Mouse (Mus musculus): ENCODE results near the gene Stx1b. TPM values are rescaled to one million over a fixed set of nuclear protein-coding genes. Genes with fewer than 3 reads are reported as not detected.
"Not testable (repeated sequence)": the region's sequence is repeated elsewhere in the genome, so short reads cannot be mapped to it uniquely, and the experiment has no call there.

Gene Stx1b
- total RNA-seq, 2 experiments from 2014 or later, result 11.8 to 12.2 TPM

- DNase-seq (ENCODE audit: low spot score in 2 of 2), result peak in 1 of 2 experiments; percentile 64
These were observed 46.7 kb downstream of the Stx1b start for GRCm38 (mm10) chr7:127777474-127778266.

GRCm38 (mm10) chr7:127776878-127777473 is 47.4 kb downstream of the Stx1b start:
- DNase-seq (ENCODE audit: low spot score in 2 of 2), result peak; percentile 86 to 95

- DNase-seq (ENCODE audit: low spot score in 2 of 2), result peak; percentile 65 to 72
These were observed 47.9 kb downstream of the Stx1b start, which contains the start of gene Setd1a for GRCm38 (mm10) chr7:127776426-127776825. TSS of gene Setd1a (plus strand) at chr7:127776670.

- not testable (repeated sequence) for DNase-seq (ENCODE audit: low spot score in 2 of 2)
These were observed 48.5 kb downstream of the Stx1b start for GRCm38 (mm10) chr7:127775837-127776236.

- peak in 1 of 2 experiments; percentile 50 for DNase-seq (ENCODE audit: low spot score in 2 of 2)
These were observed 50.5 kb downstream of the Stx1b start for GRCm38 (mm10) chr7:127773664-127774384.

- no peak for DNase-seq (ENCODE audit: low spot score in 2 of 2)
These were observed 51.8 kb downstream of the Stx1b start for GRCm38 (mm10) chr7:127772557-127772956.

GRCm38 (mm10) chr7:127772080-127772479 is 52.3 kb downstream of the Stx1b start:
- DNase-seq (ENCODE audit: low spot score in 2 of 2), result no peak

- no peak for DNase-seq (ENCODE audit: low spot score in 2 of 2)
These were observed 53.1 kb downstream of the Stx1b start for GRCm38 (mm10) chr7:127771262-127771661.

- DNase-seq (ENCODE audit: low spot score in 2 of 2), result no peak
These were observed 54.1 kb downstream of the Stx1b start for GRCm38 (mm10) chr7:127770039-127770905.

- DNase-seq (ENCODE audit: low spot score in 2 of 2), result peak; percentile 70 to 79
These were observed 54.7 kb downstream of the Stx1b start, which contains the start of gene Orai3 for GRCm38 (mm10) chr7:127769651-127770038. TSS of gene Orai3 (plus strand) at chr7:127769815.

- peak; percentile 83 to 89 for DNase-seq (ENCODE audit: low spot score in 2 of 2)
These were observed 55.3 kb downstream of the Stx1b start for GRCm38 (mm10) chr7:127768997-127769593.

- DNase-seq (ENCODE audit: low spot score in 2 of 2), result no peak
These were observed 55.9 kb downstream of the Stx1b start for GRCm38 (mm10) chr7:127768346-127768996.

- no peak for DNase-seq (ENCODE audit: low spot score in 2 of 2)
These were observed 56.5 kb downstream of the Stx1b start for GRCm38 (mm10) chr7:127767671-127768345.

GRCm38 (mm10) chr7:127766851-127767609 is 57.3 kb downstream of the Stx1b start:
- no peak for DNase-seq (ENCODE audit: low spot score in 2 of 2)

- DNase-seq (ENCODE audit: low spot score in 2 of 2), result no peak
These were observed 58.6 kb downstream of the Stx1b start for GRCm38 (mm10) chr7:127765756-127766155.

- no peak for DNase-seq (ENCODE audit: low spot score in 2 of 2)
These were observed 60.7 kb downstream of the Stx1b start for GRCm38 (mm10) chr7:127763642-127764041.

- no peak for DNase-seq (ENCODE audit: low spot score in 2 of 2)
These were observed 63.3 kb downstream of the Stx1b start for GRCm38 (mm10) chr7:127761026-127761425.

- no peak for DNase-seq (ENCODE audit: low spot score in 2 of 2)
These were observed 63.9 kb downstream of the Stx1b start for GRCm38 (mm10) chr7:127760478-127760877.
